Mouse (Mus musculus): ENCODE data around the gene Gpr37l1.

GRCm38 (mm10) chr1:135158633-135159032, 8.8 kb downstream of the Gpr37l1 start:
- TF ChIP-seq POLR2A (IDR thresholded peaks at IDR 0.05; ENCODE audit: borderline replicate concordance, insufficient read depth, low read length) (no peak), CTCF (IDR thresholded peaks at IDR 0.05; ENCODE audit: borderline replicate concordance, insufficient read depth, low read depth, low read length) (no peak)
